Mouse (Mus musculus) ES-Bruce4 (cell line): Measurements from ENCODE around the gene Rai2. TPM values are rescaled to one million over a fixed set of nuclear protein-coding genes. Genes with fewer than 3 reads are reported as not detected.
A peak's percentile ranks its signal among the peaks of the same experiment; 100 is the strongest.

Experiments used
- H3K27ac ChIP-seq: 2 replicates; pipeline ENCODE4 v1.5.1; 2012; ENCODE audit warnings: low read length, inconsistent platforms; ENCODE audit not compliant: insufficient read depth
- H3K27me3 ChIP-seq: 2 replicates; pipeline ENCODE4 v1.6.1; 2012; ENCODE audit warnings: mild to moderate bottlenecking, low read length, inconsistent platforms; ENCODE audit not compliant: control insufficient read depth, poor library complexity, insufficient read depth, severe bottlenecking
- H3K36me3 ChIP-seq: 2 replicates; pipeline ENCODE4 v1.6.1; 2012; ENCODE audit warnings: inconsistent platforms, mild to moderate bottlenecking, low read length, moderate library complexity; ENCODE audit not compliant: control insufficient read depth, poor library complexity, insufficient read depth, severe bottlenecking
- H3K4me1 ChIP-seq: one replicate; pipeline ENCODE4 v1.8.1; 2011; ENCODE audit warnings: low read length; ENCODE audit not compliant: control insufficient read depth, insufficient read depth
- H3K4me3 ChIP-seq: 2 replicates; pipeline ENCODE4 v1.5.1; 2011; ENCODE audit warnings: low read depth, mild to moderate bottlenecking, low read length
- H3K9ac ChIP-seq: 2 replicates; pipeline ENCODE4 v1.6.1; 2012; ENCODE audit warnings: low read depth, mild to moderate bottlenecking, inconsistent platforms; ENCODE audit not compliant: poor library complexity, severe bottlenecking
- H3K9me3 ChIP-seq: replicated peaks from 2 replicates; pipeline ENCODE4 v1.6.1; 2012; ENCODE audit warnings: mild to moderate bottlenecking, low read length, inconsistent platforms; ENCODE audit not compliant: control insufficient read depth, poor library complexity, insufficient read depth, severe bottlenecking
- CTCF ChIP-seq: IDR thresholded peaks from one replicate; pipeline ENCODE4 v1.8.1; 2011; ENCODE audit warnings: low read depth, low read length
- EP300 ChIP-seq: IDR thresholded peaks from 2 replicates; pipeline ENCODE4 v1.6.1; 2011; ENCODE audit warnings: low read depth, low read length; ENCODE audit not compliant: insufficient read depth
- POLR2A ChIP-seq: IDR thresholded peaks from one replicate; pipeline ENCODE4 v1.8.1; 2011; ENCODE audit warnings: low read length; ENCODE audit not compliant: insufficient read depth
- polyA plus RNA-seq: library from polyadenylated mRNA; stranded (reverse); fragments of >200 nt; gene quantifications from 2 replicates; pipeline ENCODE4 v1.2.4, GENCODE M21; 2011; ENCODE audit warnings: low read depth; ENCODE audit not compliant: missing spikeins, insufficient read depth, insufficient read length

Gene Rai2
- polyA plus RNA-seq, 1 experiment, result not detected

DNA sequence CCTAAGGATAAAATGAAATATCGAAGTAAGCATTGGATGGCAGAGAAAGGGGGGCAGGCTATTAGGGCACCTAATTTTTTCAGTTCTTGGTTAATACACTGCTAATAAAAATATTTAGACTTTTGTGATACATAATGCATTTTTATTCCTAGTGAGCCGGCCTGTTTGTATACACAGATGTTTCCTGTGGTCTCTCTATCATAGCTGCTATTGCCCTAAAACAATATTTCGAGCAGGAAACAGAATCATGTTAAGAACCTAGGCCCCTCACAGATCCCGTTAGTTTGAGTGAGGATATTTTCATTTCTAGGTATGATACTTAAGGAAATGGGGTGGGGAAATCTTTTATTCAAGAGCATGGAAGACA lies 17.4 kb downstream of the Rai2 start:
- Histone ChIP-seq H3K4me1 (no peaks in the 10 kb centered on the region), H3K9me3 (no peaks in the 10 kb centered on the region), H3K9ac (no peak overlapping the region), H3K4me3 (no peak overlapping the region), H3K27ac (no peak overlapping the region), H3K27me3 (no peaks in the 10 kb centered on the region), H3K36me3 (no peaks in the 10 kb centered on the region)
- no peak for TF ChIP-seq CTCF
- no peak for TF ChIP-seq POLR2A
- TF ChIP-seq EP300, result no peak

DNA sequence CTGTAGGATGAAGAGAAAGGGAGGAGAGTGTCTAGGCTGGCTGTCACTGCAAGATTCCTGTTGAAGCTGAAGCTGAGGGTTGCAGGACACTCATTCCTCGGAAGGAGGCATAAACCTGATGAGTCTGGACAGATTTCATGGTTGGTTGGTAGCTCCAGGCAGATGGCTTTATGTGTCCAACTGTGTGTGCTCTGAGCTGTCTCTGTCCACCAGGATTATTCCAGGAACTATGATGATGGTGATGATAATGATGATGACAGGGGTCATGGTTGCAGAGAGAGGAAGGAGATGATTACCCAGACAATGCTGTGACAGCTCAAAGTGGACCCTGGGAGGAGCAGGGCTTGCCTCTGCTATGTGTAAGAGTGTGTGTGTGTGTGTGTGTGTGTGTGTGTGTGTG lies 22.5 kb downstream of the Rai2 start:
- Histone ChIP-seq H3K4me1 (no peaks in the 10 kb centered on the region), H3K9ac (no peak overlapping the region), H3K27ac (no peak overlapping the region), H3K36me3 (no peaks in the 10 kb centered on the region), H3K4me3 (no peak overlapping the region), H3K27me3 (no peaks in the 10 kb centered on the region), H3K9me3 (no peaks in the 10 kb centered on the region)
- TF ChIP-seq CTCF, result no peak
- no peak for TF ChIP-seq POLR2A
- TF ChIP-seq EP300, result no peak

DNA sequence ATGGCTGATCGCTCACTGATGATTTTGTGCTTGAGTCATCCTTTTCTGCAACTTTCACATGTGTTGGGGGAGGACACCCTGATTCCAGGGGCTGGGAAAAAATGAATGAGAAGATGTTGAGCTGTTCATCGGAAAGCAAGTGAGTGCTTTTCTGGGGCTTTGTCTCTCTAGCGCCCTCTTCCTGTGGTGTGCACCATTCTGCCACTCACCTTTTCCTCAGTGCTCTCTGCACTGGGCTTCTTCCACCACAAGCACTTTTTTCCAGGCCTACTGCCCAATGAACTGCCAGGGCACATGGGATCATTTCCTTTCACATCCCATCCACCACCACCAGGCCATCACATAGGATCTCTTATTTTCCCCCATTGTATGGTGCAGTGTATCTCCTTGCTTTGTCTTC lies 26.2 kb downstream of the Rai2 start:
- no peak for TF ChIP-seq EP300
- peak; percentile 1 for TF ChIP-seq CTCF
- Histone ChIP-seq H3K27ac (no peak overlapping the region), H3K9me3 (no peaks in the 10 kb centered on the region), H3K9ac (no peak overlapping the region), H3K27me3 (no peaks in the 10 kb centered on the region), H3K36me3 (no peaks in the 10 kb centered on the region), H3K4me3 (no peak overlapping the region), H3K4me1 (no peaks in the 10 kb centered on the region)

DNA sequence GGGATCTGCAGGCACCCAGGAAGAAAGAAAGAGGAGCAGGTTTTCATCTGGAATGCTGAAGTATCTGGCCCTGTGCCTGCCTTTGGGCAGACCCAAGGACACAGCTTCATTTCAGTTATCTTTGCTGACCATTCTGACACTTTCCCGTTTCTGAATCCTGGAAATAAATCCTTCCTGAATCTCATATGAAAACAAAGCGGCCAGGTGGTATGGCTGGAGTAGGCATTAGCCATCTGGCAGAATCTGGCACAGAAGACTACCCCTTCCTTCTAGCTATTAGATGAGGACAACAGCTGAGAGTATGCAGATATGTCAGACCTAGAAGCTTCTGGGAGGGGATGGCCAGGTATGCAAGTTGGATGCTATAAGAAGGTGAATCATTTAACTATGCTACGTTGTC lies 28.4 kb downstream of the Rai2 start:
- Histone ChIP-seq H3K9ac (no peak overlapping the region), H3K36me3 (no peaks in the 10 kb centered on the region), H3K4me1 (no peaks in the 10 kb centered on the region), H3K9me3 (no peaks in the 10 kb centered on the region), H3K27me3 (no peaks in the 10 kb centered on the region), H3K4me3 (no peak overlapping the region), H3K27ac (no peak overlapping the region)
- no peak for TF ChIP-seq EP300
- no peak for TF ChIP-seq CTCF
- no peak for TF ChIP-seq POLR2A

DNA sequence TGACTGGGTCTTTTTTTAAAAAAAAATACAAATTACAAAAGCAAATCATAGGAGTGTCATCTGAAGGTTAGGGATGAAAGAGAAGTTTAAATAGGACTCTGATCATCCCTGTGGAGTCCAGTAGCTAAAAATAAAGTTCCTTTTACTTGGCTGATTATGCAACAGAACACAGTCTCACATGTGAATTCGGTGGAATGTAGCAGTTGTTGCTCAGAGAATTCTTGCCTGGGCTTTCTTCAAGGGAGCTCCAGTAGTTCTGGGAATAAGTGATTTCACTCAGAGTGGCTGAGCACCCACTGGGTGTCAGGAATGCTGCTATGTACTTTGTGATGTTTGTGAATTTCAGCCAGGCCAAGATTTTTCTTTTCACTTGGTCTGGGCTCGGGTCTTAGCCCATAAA lies 30.5 kb downstream of the Rai2 start:
- Histone ChIP-seq H3K36me3 (no peaks in the 10 kb centered on the region), H3K4me1 (no peaks in the 10 kb centered on the region), H3K9me3 (no peaks in the 10 kb centered on the region), H3K4me3 (no peak overlapping the region), H3K9ac (no peak overlapping the region), H3K27ac (no peak overlapping the region), H3K27me3 (no peaks in the 10 kb centered on the region)
- no peak for TF ChIP-seq CTCF
- TF ChIP-seq EP300, result no peak
- TF ChIP-seq POLR2A, result no peak

DNA sequence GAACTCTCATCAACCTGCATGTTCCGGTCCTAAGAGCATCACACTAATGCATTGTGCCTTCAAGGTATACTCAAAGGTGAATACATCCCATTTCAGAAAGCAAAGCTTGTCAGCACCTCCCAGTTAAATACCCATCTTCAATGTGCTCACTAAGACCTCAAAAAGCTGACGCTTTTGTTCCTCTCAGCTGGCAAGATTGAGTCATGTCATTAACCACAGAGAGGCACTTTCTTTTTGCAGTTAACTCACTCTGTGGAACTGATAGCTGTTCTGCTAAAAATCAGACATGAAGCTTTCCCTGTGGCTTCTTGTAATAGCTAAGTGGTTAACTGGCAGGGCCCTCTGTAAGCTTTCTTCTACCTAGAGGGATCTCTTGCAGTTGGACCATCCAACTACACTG lies 36.6 kb downstream of the Rai2 start:
- no peaks in the 10 kb centered on the region for H3K4me1 ChIP-seq
- H3K27ac ChIP-seq, result no peak overlapping the region
- no peak for TF ChIP-seq CTCF
- no peak for TF ChIP-seq EP300
- TF ChIP-seq POLR2A, result no peak
- H3K4me3 ChIP-seq, result no peak overlapping the region
- H3K36me3 ChIP-seq, result no peaks in the 10 kb centered on the region
- H3K9ac ChIP-seq, result no peak overlapping the region
- no peaks in the 10 kb centered on the region for H3K27me3 ChIP-seq
- no peaks in the 10 kb centered on the region for H3K9me3 ChIP-seq

DNA sequence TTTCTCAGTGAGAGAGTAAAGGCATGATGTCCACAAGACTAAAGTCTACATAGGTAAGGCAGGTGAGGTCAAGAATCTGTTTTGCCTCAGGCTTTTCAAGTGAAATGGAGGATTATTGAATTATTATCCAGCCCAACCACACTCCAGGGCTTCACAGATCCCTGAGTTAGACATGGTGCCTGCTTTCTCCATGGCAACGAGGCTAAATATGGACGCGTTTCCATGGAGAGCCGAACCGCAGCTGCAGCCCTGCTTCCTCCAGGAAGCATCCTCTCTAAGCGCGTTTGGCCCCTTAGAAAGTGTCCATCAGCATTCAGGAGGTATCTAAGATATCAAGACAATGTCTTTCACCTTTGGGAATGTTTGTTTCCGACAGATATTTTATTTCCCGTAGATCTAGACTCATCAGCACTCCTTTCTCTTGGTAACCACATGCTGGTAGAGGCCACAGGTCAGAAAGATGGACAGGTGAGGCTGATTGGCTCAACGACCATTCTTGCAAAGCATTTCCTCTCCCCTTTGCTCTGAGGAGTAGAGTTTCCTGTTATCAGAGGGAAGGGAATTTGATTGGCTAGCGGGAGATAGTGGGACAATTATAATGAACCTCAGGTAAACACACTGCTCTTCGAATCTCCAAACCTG lies 59.6 kb downstream of the Rai2 start:
- TF ChIP-seq EP300, result no peak
- TF ChIP-seq CTCF, result no peak
- no peak for TF ChIP-seq POLR2A
- Histone ChIP-seq H3K27me3 (no peaks in the 10 kb centered on the region), H3K27ac (no peak overlapping the region)

More for the DNA sequence above, 59.6 kb downstream of the Rai2 start:
- H3K9ac ChIP-seq, result no peak overlapping the region
- H3K4me1 ChIP-seq, result peaks cover 1% of the 10 kb centered on the region
- no peak overlapping the region for H3K4me3 ChIP-seq
- H3K36me3 ChIP-seq, result no peaks in the 10 kb centered on the region
- no peaks in the 10 kb centered on the region for H3K9me3 ChIP-seq
